Mouse (Mus musculus) intestine, embryonic 16.5 days (tissue): ENCODE measurements at regions not wholly inside any gene's neighbourhood (a gene's known extent, or its start where the extent isn't known, plus 50 kb on each side); places are given as distances from the start of the nearest gene placed in this dataset.

ENCODE experiments used
- ATAC-seq: fragments of 200-750 bp; cut with Nextera tagmentation; 2 replicates; pipeline ENCODE4 v1.8.0; 2017; ENCODE audit warnings: moderate TSS enrichment, moderate library complexity
- H3K27ac ChIP-seq: fragments of 300-500 bp; sonication (generic); 2 replicates; pipeline ENCODE4 v1.5.1; 2014; ENCODE audit warnings: mild to moderate bottlenecking, low read length
- H3K27me3 ChIP-seq: fragments of 300-500 bp; sonication (generic); replicated peaks from 2 replicates; pipeline ENCODE4 v1.6.1; 2014; ENCODE audit warnings: low read length, control low read depth, mixed read lengths; ENCODE audit not compliant: control insufficient read depth, insufficient read depth
- H3K36me3 ChIP-seq: fragments of 300-500 bp; sonication (generic); 2 replicates; pipeline ENCODE4 v1.6.1; 2014; ENCODE audit warnings: low read length, control low read depth; ENCODE audit not compliant: control insufficient read depth, insufficient read depth
- H3K4me1 ChIP-seq: fragments of 300-500 bp; sonication (generic); 2 replicates; pipeline ENCODE4 v1.6.1; 2014; ENCODE audit warnings: low read length, control low read depth, mixed read lengths; ENCODE audit not compliant: control insufficient read depth, insufficient read depth
- H3K4me2 ChIP-seq: fragments of 300-500 bp; sonication (generic); 2 replicates; pipeline ENCODE4 v1.6.1; 2014; ENCODE audit warnings: low read depth, low read length, control low read depth
- H3K4me3 ChIP-seq: fragments of 300-500 bp; sonication (generic); 2 replicates; pipeline ENCODE4 v1.5.1; 2014; ENCODE audit warnings: mild to moderate bottlenecking, low read length
- H3K9ac ChIP-seq: fragments of 300-500 bp; sonication (generic); 2 replicates; pipeline ENCODE4 v1.6.1; 2014; ENCODE audit warnings: low read depth, low read length
- H3K9me3 ChIP-seq: fragments of 300-500 bp; sonication (generic); 2 replicates; pipeline ENCODE4 v1.6.1; 2016; ENCODE audit warnings: low read length, control low read depth; ENCODE audit not compliant: control insufficient read depth
- WGBS: fragments of 180-500 bp; shearing (Covaris S2); extraction: QIAGEN DNeasy Blood & Tissue Kit; methylation state at CpG from one replicate; pipeline ENCODE4 v1.1.7; 2014; 5-methylcytosine and 5-hydroxymethylcytosine counted together

DNA sequence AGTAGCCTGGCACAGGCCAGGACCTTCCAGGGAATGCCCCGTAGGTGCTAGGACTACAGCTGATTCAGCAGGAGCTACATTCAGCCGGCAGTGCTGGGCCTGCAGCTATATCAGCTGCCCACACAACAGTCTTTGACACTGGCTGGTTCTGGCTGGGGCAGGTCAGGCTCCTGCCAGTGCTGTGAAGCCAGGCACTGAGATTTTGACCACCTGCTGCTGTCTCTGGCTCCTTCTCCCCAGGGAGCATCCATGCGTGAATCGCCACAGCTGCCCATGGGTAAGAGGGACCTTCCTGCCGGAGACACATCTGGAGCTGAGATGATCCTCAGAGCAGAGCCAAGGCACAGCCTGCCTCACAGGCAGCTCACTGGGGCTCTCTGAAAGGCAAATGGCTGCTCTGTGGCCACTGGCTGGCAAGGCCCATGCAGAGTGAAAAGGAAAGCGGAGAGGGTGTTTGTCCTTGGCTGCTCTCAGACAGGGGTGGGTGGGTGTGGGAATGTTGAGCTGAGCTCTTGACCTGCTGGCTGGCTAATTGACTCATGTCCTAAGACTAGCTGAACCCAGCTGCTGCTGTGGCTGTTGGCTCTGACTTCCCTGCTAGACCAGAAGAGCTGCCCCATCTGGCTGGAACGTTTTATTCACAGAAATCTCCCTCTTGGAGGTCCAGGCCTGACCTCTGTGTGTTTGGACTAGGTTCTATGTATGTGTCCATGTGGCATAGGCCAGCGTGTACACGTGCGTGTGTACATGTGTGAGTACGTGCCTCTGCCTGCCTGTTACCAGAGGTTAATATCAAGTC lies 187.4 kb upstream of the Igsf21 start:
- 68% methylated on average over 11 of the region's 11 CpGs for WGBS
- H3K4me1 ChIP-seq, result 0 out of 2 replicates have a peak, but pooled peaks cover 5% of the 10 kb centered on the region
- H3K27me3 ChIP-seq, result peaks cover 2% of the 10 kb centered on the region; the same call in 1 of the 2 replicates
- H3K9me3 ChIP-seq, result no peaks in the 10 kb centered on the region
- H3K36me3 ChIP-seq, result no peaks in the 10 kb centered on the region
- H3K9ac ChIP-seq, result no peak overlapping the region
- ATAC-seq, result no peak
- H3K27ac ChIP-seq, result no peak overlapping the region
- H3K4me2 ChIP-seq, result no peak overlapping the region
- no peak overlapping the region for H3K4me3 ChIP-seq

DNA sequence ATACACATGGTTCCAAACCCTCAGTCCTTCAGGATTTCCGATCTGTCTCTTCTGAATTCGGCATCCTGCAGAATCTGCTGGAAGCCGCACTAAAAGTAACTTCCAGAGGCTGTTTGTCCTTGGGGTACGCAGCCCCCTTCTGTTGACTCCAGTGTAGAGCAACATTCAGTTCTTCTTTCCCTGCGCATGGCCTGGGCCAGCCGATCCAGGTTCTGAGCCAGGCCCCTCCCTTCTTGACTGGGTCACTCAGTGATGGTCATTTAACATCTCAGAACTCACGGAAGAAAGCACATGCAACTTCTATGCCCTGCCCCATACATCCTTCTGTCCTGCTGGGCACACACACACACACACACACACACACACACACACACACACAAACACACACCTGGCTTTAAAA lies 185.5 kb upstream of the Igsf21 start:
- Histone ChIP-seq H3K27ac (no peak overlapping the region), H3K4me1 (0 out of 2 replicates have a peak, but pooled peaks cover 5% of the 10 kb centered on the region), H3K27me3 (peaks cover 2% of the 10 kb centered on the region; the same call in 1 of the 2 replicates), H3K9ac (no peak overlapping the region), H3K36me3 (no peaks in the 10 kb centered on the region), H3K4me3 (no peak overlapping the region), H3K4me2 (no peak overlapping the region), H3K9me3 (no peaks in the 10 kb centered on the region)
- WGBS, result 75% methylated on average over 7 of the region's 7 CpGs
- ATAC-seq, result no peak

DNA sequence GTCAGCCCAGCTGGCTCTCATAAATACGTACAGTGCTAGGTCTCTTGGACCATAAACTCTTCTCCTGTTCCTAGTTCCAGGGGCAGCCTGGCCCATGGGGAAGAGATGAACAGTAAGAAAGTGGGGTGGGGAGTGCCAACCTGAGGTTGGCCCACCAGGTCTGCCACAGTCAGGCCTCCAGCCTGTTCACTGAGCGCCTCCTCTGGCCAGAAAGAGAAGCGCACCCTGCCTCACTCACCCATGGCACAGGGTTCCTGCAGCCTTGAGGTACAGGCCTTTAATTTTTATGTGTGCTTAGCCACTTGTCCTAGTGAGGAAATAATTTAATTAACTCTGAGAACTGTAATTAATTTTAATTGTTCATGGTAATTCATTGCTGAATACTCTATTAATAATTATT lies 180.5 kb upstream of the Igsf21 start:
- H3K9ac ChIP-seq, result no peak overlapping the region
- no peak overlapping the region for H3K27ac ChIP-seq
- H3K4me3 ChIP-seq, result no peak overlapping the region
- no peaks in the 10 kb centered on the region for H3K36me3 ChIP-seq
- no peaks in the 10 kb centered on the region for H3K9me3 ChIP-seq
- 74% methylated on average over 3 of the region's 3 CpGs for WGBS
- no peaks in the 10 kb centered on the region for H3K27me3 ChIP-seq
- no peak overlapping the region for H3K4me2 ChIP-seq
- H3K4me1 ChIP-seq, result peaks cover 2% of the 10 kb centered on the region; the same call in 1 of the 2 replicates
- no peak for ATAC-seq

DNA sequence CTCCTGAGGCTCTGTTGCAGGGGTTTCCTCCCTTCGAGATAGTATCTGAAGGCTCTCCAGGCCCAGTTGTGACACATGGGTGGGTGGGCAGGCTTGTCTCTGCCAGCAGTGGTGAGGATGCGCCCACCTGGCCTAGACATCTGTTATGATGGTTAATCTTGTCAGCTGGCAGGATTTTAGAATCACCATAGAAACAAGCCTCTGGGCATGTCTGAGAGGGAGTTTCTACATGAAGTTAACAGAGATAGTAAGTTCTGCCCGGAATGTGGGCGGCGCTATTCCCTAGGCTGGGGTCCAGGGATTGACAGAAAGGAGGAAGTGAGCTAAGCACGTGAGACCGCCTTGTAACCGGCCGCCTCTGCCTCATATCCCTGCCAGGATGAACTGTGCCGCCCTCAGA lies 177.2 kb upstream of the Igsf21 start:
- Histone ChIP-seq H3K9me3 (no peaks in the 10 kb centered on the region), H3K27ac (no peak overlapping the region), H3K4me3 (no peak overlapping the region), H3K36me3 (no peaks in the 10 kb centered on the region), H3K4me2 (no peak overlapping the region), H3K9ac (no peak overlapping the region), H3K4me1 (peaks cover 6% of the 10 kb centered on the region; the same call in 1 of the 2 replicates), H3K27me3 (no peaks in the 10 kb centered on the region)
- no peak for ATAC-seq
- 92% methylated on average over 10 of the region's 10 CpGs for WGBS

DNA sequence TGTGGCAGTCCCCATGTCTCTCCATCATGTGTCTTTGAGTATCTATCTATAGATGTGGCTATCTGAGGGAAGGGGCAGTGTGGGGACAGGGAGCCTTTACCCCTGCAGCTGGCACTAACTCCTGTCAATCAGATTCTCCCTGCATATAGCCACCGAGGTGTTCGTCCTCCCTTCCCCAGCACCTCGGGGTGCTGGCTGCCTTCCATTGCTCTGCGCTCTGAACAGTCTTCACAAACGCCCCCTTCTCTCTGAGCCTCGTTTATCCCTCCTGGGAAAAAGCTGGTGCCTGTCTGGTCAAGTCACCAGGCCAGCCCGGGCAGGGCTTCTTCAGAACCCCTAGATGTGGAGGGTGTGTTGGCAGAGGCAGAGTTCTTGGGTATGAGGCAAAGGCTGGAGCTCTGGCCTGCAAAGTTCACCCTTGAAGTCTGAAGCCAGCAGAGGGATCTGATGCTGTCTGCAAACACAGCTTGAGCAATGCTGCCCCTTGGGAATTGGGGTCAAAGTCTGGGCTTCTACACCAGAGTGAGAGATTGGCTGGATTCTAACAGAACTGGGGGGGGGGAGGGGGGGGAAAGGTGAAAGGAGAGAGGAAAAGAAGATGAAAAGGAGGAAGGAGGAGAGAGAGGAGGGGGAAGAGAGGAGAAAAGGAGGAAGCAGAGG lies 175.5 kb upstream of the Igsf21 start:
- no peak overlapping the region for H3K4me3 ChIP-seq
- H3K9me3 ChIP-seq, result no peaks in the 10 kb centered on the region
- peaks cover 6% of the 10 kb centered on the region; the same call in 1 of the 2 replicates for H3K4me1 ChIP-seq
- no peaks in the 10 kb centered on the region for H3K36me3 ChIP-seq
- H3K4me2 ChIP-seq, result no peak overlapping the region
- H3K27ac ChIP-seq, result 0 out of 2 replicates have a peak overlapping the region, but pooled peaks have one; percentile 45
- WGBS, result 50% methylated on average over 7 of the region's 7 CpGs
- no peaks in the 10 kb centered on the region for H3K27me3 ChIP-seq
- ATAC-seq, result peak; percentile 81
- no peak overlapping the region for H3K9ac ChIP-seq

DNA sequence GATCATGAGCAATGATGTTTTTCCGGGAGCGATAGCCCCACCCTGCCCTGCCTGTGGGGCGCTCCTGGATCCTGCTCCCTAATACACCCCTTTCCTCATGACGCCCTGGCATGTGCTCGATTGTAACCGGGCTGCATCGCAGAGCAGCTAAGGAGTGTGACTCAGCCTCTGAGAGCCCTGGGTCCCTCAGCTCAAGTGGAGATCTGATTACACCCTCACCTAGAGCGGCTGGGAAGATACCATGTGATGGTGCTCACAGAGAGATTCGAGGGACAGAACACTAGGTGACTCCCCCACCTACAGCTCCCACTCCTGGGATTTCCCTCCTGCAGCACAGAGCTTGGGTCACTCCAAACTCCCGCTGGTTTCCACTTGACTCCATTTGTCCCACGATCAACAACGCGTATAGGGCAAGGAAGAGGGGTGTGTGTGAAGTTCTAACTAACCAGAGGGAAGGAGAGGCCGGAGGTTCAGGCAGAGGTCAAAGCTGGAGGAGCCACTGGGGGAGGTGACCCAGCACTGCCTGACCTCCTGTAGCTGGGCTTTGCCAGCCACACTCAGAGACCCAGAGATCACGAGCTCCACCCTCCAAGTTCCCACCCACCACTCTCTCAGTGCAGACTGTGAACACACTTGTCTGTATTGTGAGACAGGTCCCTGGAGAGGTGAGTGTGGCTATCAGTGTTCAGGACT lies 173.3 kb upstream of the Igsf21 start:
- Histone ChIP-seq H3K27ac (no peak overlapping the region), H3K4me1 (peaks cover 6% of the 10 kb centered on the region; the same call in 1 of the 2 replicates), H3K9me3 (no peaks in the 10 kb centered on the region), H3K27me3 (no peaks in the 10 kb centered on the region), H3K36me3 (no peaks in the 10 kb centered on the region), H3K9ac (no peak overlapping the region), H3K4me2 (no peak overlapping the region), H3K4me3 (no peak overlapping the region)
- ATAC-seq, result peak; percentile 81
- 33% methylated on average over 15 of the region's 15 CpGs for WGBS

DNA sequence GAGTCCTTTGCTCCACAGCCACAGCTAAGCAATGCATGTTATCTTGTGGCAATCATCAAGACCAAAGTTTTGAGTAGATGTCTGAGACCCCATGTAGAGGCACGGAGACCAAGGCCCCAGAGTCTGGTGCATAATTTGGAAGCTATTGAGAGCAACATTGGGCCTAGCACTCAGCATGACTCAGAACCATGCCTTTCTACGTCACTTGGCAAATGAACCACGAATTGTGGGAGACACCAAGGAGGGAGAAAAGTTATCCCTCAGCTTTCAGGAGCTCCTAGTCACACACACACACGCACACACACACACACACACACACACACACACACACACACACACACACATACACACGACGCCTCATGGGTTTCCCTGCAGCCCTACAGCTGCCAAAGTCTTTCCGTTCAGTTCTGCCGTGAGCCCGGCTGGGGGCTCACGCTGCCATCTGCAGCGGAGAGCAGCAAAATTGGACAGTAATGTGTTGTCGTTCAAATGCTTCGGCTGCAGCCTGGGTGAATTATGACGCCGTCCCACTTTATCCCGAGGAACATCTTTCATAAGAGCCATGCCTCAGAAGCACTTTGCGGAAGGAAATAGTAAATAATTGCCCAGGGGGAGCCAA lies 165.8 kb upstream of the Igsf21 start:
- no peak overlapping the region for H3K4me2 ChIP-seq
- no peaks in the 10 kb centered on the region for H3K4me1 ChIP-seq
- no peak overlapping the region for H3K9ac ChIP-seq
- H3K9me3 ChIP-seq, result no peaks in the 10 kb centered on the region
- no peaks in the 10 kb centered on the region for H3K27me3 ChIP-seq
- no peak overlapping the region for H3K4me3 ChIP-seq
- no peaks in the 10 kb centered on the region for H3K36me3 ChIP-seq
- WGBS, result 68% methylated on average over 17 of the region's 17 CpGs
- ATAC-seq, result no peak
- no peak overlapping the region for H3K27ac ChIP-seq

DNA sequence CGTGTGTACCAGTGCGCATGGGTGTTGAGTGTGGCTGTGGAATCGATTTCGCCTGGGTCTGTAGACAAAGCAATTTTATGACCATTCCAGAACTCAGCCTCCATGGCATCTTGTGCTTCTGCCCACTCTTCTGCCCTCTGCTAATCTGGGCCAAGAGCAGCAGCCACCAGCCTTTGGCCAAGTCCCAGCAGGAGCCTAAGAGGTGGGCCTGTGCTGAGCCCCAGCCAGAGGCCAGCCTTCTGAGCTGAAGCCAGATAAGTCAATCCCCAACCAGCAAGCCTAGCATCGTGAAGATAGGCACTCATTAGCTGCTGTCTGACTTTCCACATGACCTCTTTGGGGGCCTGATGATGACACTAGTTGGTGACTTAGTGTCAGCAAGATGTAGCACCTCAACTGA lies 161.9 kb upstream of the Igsf21 start:
- H3K4me2 ChIP-seq, result no peak overlapping the region
- no peak overlapping the region for H3K9ac ChIP-seq
- no peak overlapping the region for H3K4me3 ChIP-seq
- no peak overlapping the region for H3K27ac ChIP-seq
- H3K27me3 ChIP-seq, result no peaks in the 10 kb centered on the region
- no peaks in the 10 kb centered on the region for H3K4me1 ChIP-seq
- no peak for ATAC-seq
- no peaks in the 10 kb centered on the region for H3K9me3 ChIP-seq
- H3K36me3 ChIP-seq, result no peaks in the 10 kb centered on the region
- 92% methylated on average over 5 of the region's 5 CpGs for WGBS

DNA sequence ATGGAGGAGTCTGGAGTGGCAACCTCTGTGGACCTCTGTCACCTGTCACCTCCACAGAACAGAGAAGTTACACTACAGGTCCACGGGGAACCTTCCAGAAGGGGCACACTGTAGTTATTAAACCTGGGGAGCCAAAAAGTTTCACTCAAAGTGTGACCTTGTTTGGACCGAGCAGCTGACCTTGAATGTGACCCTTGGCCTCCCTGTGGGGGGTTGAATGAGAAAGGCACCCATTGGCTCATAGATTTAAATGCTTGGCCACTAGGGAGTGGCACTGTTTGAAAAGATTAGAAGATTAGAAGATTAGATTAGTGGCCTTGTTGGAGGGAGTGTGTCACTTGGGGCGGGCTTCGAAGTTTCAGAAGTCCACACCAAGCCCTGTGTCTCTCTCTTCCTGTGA lies 160.3 kb upstream of the Igsf21 start:
- Histone ChIP-seq H3K9me3 (no peaks in the 10 kb centered on the region), H3K36me3 (no peaks in the 10 kb centered on the region), H3K4me1 (no peaks in the 10 kb centered on the region), H3K4me3 (no peak overlapping the region), H3K27ac (no peak overlapping the region), H3K9ac (no peak overlapping the region; the same call in 1 of the 2 replicates), H3K27me3 (no peaks in the 10 kb centered on the region), H3K4me2 (no peak overlapping the region)
- 78% methylated on average over 4 of the region's 4 CpGs for WGBS
- ATAC-seq, result no peak
